Mouse (Mus musculus) testis, postnatal 10 days (tissue): ENCODE data around the gene Trip13.
A peak's percentile ranks its signal among the peaks of the same experiment; 100 is the strongest.

Experiments
- DNase-seq: peaks from one replicate; pipeline ENCODE4 v3.0.0; 2021; ENCODE audit warnings: low spot score

The Trip13 gene

DNA sequence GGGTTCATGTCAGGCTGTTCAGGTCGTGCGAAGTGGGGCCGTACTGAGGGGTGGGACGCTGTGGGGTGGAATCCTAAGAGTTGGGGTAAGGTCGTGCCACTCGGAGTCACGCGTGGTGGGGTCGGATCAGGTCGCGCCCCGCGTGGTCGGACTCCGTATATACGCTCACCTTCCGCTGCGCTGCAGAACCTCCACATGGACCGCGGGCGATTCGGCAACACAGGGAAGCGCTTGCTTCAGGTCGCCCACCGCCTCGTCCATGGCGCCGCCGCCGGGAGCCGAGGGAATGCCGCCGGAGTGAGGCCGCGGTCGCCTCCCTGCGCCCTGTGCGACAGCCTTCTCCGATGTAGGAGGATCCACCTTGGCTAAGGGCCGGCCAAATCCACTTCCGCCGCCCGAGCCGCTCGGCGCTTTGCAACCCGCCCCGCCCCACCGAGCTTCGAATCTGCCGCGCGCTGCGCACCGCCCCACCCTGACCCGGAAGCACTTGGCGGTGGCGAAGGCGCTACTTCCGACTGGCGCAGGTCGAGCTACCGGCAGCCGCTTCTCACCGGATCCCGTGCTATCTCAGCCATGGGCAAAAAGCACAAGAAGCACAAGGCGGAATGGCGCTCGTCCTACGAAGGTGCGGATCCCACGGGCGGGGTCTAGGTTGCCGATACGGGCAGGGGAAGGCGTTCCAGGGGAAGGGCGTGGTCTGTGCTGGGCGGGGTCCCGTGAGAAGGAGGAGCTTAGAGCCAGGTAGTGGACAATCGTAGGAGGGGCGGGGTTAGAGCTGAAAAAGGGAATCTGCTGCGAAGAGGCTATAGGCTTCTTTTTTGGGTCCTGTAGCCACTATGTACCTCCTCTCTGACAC is at the start of gene Trip13, which contains the start of gene Brd9:
TSS of gene Trip13 (minus strand) at position 464 of the 856 bp plus-strand sequence.
TSS of gene Brd9 (plus strand) at position 491 of the 856 bp plus-strand sequence.
- peak; percentile 96 for DNase-seq

DNA sequence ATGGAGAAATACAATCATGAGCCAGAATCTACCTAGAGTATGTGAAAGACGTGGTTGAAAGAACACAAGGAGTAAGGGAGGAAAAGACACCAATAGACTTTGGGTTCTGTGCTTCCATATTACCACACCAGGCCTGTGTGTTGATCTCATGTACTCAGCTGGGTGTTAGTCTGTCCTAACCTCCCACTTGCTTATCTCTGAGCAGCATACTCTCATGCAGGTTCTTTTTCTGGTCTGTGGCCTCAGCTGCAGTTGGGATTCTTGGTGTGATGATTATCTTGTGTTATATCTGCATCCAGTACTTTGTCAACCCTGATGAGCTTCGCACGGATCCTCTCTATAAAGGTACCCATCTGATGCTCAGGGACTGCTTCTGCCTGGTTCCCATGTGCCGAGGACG is 39.4 kb upstream of the Trip13 start:
- no peak for DNase-seq

DNA sequence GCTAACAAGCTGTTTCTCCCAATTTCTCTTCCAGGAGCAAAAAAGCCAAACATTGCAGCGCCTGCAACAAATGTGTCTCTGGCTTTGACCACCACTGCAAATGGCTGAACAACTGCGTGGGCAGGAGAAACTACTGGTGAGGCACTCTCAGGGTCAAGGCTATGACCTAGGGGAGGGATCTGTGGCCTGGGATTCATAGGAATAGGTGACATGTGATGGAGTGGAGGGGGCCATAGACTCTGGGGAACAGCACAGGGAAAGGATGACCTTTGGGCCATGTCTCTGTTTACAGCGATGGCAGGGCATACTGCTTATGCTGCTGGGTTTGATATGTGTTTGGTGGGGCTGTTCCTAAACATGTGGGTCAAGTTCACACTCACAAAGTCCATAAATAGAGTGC is 36.9 kb upstream of the Trip13 start:
- no peak for DNase-seq

DNA sequence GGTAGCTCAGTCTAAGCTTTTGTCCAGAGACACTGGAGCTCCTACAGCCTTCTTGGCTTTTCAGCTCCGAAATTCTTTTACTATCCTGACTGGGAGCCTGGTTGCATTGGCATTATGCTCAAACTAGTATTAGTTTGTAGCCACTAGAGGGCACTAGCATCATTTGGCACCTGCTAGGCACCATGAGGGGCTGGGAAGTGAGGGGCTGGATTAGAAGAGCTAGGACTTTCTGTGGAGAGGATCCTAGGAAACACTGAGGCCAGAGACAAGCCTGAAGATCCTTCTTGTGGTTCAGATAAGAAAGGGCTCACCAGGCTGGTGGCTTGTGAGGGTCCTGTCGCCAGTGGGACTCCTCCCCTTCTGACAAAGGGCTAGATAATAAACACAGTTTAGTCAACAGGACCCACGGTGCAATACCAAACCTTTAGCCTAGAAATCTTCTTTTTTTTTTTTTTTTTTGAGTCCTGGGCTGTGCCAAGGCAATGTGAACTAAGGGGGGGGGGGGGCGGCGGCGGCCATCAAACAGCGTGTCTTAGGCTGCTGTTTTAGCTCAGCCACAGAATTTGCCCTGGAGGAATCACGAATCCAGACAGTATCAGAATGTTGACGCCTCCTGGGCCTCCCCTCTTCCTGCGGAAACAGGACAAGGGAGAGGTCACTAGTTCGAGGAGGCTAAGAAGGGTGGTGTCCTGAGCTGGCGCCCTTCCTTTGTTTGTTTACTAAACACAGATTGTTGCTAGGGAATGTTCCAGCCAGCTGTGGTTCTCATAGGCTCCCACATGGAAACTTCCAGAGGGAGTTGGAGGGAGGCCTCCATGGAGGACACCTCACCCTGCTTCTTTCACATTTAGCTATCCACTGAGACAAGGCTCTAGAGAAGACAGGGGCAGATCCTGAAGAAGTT is 33.2 kb upstream of the Trip13 start:
- DNase-seq: peak; percentile 67

DNA sequence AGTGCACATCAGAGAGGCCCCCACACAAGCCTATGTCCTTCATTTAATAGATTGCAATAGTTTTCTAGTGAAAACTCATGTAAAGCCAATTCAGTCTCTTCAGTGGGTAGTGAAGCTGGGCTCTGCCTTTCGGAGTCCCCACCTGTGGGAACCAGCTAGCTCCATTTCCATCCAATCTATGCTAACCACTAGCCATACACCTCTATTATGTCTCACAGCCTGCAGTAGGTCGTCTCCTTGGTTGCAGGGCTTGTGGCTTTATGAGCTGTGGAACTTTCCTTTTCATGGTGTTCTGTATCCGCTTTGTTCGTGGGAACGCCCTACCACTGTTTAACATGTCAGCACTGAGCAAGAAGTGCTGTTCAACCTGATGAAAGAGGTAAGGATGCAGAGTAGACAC is 26.0 kb upstream of the Trip13 start, which contains the start of gene Zdhhc11:
TSS of gene Zdhhc11 (plus strand) at position 301 of the 400 bp plus-strand sequence.
- no peak for DNase-seq

DNA sequence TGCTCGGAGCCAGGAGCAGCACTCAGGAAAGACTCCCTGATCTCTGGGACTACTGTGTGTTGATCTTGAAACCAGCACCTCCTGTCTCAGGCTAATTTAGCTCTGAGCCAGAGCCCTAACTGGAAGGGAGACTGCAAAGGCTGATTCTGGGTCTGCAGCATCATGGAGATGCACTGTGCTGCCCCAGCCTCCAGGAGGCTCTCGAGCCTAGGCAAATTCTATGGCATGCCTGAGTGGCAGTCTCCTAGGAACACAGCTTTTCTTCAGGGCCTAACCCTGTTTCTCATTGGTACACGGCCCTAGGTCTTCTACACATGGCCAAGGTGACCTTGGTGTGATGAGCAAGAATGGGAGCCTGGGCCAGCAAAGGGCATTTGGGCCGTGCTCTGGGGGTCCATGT is 23.6 kb upstream of the Trip13 start:
- no peak for DNase-seq

DNA sequence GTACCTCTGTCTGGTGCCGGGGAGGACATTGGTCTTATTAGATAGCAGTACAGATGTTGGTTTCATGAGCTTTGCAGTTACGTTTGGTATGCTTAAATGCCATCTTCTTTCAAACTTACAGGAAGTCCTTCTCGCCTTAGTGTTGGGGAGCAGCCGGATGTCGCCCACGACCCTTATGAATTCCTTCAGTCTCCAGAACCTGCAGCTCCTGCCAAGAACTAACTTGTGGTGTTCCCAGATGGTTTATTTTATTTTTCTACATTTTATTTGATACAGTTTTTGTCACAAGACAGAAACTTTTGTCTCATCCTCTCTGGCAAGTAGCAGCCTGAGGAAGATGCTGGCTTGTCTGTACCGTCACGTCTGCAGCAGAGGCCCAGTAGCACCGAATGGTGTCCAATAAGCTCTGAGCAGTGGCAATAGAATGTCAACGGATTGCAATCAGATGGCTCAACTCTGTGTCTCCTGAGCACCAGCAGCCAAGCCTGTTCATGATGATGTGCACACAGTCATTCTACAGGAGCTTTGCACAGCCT is 22.6 kb upstream of the Trip13 start:
- no peak for DNase-seq

DNA sequence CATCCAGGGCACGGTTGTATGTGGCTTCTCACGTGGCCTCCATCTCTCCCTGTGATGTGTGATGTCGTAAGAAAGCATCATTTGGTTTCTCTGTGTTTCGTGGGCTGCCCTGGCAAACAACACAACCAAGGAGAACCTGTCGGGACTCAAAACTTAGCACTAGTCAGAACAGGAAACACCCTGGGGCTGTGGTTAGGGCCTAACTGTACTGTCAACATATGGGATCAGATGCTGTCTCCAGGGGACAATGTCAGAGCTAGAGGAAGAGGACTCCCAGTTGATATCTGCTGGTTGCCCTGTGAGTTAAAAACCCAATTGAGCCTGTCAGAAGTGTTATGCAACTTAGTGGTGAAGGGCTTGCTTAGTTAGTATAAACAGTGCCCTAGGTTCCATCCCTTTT is 17.9 kb upstream of the Trip13 start:
- no peak for DNase-seq

DNA sequence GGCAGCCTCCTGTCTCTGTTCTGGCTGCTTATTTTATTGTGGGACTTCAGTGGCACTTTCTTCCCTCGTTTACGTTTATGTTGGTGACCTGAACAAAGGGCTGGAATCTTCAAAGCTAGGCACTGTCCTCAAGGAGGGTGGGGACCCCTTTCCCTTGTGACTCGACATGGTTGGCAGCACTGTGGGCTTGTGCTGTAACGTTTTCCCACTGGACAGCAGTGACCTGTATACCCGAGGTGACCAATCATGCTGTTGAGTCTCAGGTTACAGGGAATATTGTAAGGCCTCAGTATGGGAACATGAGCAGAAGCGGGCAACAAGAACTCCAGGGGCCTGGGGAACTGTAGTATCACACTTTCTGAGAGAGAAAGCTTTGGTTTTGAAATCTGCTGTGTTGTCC is 17.1 kb upstream of the Trip13 start:
- no peak for DNase-seq

DNA sequence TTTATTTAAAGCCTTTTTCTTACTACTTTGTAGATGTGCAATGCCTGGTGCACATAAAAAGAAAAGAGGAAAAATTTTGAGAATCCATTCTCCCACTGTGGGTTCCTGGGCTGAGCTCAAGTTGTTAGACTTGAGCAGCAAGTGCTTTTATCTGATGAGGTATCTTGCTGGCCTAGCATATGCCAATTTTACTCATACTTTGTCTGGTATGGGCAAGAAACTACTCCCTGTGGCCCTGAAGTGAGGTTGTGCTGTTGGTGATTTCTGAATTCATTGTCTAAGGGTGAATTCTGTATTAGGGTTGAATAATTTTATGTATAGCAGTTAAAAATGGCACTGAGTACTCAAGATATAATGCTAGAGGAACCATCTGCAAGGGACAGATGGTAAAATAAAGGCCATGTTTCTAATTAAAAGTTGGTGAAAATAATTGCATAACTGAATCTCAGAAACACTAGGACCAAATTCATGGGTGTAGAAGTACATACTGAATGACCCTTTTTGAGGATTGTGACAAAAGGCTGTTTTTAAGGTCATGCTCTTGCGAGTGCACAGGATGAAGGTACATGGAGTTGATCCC is 16.1 kb upstream of the Trip13 start:
- no peak for DNase-seq

DNA sequence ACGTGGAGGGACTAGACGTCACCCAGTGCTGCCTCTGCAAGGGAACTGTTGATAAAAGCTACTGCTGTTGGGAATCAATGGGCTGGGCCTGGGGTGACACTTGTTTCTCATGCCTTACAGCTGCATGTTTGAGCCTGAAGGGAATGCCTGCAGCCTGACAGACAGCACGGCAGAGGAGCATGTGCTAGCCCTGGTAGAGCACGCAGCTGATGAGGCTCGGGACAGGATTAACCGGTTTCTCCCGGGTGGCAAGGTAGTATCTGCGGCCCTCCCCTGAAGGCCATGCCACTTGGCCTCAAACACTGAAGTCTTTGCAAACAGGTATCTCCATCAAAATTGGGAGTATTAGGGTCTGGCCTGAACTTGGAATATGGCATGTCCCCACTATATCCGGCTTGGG is 7.0 kb upstream of the Trip13 start:
- no peak for DNase-seq

DNA sequence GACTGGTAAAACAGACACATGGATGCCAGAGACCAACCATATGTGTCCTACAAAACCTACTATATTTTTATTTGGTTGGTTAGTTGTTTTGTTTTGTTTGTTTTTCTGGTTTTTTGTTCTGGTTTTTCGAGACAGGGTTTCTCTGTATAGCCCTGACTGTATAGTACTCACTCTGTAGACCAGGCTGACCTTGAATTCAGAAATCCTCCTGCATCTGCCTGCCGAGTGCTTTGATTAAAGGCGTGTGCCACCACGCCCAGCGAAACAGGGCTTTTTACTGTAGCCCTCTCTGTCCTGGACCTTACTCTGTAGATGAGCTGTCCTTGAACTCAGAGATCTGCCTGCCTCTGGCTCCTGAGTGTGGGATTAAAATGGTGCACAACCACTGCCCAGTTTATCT is 1.5 kb upstream of the Trip13 start:
- no peak for DNase-seq

DNA sequence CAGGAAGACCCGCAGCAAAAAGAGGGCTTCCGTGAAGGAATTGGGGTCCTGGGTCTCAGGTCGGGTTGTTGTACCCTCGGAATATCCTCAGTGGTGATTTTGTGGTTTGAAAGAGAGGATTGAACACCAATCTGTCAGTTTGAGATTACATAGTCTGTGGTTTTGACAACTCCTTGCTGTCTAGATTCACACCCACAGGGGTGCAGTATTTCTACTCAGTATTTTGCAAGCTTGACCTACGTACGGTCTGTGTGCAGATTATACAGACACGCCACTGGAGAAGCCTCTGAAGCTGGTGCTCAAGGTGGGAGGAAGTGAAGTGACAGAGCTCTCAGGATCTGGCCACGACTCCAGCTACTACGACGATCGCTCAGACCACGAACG is 585 bp upstream of the Trip13 start:
- DNase-seq: no peak

DNA sequence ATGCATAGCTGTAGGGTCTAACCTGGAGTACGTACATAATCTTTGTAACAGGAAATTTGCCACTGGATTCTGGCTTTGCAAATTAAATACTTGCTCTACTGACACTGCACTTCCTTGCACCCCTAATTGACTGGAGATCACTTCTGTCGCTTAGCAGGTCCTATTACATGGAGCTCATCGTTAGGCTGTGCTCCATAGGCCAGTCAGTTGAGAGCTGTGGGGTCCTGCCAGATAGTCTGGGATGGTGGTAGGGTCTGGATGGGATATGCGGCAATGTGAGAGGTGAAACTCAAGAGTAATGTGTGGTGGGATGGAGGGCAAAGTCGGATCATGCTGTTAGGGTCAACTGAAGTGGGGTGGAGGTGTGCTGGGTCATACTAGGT is 655 bp downstream of the Trip13 start:
- DNase-seq: no peak

DNA sequence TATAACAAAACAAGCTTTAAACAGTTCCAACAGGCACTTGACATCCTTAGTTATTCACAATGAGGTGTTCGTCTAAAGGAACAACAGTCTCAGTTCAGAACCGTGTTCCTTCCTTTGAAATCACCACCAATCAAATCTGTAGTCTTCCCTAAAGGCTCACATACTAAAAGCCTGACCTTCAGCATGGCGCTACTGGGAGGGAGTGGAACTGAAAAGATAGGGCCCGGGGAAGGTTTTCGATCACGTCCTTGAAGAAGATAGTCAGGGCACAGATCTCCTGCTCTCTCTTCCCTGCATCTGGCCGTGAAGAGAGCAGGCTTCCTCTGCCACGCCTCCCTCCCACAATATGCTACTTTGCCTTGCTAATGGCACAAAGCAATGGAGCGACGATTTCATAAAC is 5.4 kb downstream of the Trip13 start:
- DNase-seq: no peak

DNA sequence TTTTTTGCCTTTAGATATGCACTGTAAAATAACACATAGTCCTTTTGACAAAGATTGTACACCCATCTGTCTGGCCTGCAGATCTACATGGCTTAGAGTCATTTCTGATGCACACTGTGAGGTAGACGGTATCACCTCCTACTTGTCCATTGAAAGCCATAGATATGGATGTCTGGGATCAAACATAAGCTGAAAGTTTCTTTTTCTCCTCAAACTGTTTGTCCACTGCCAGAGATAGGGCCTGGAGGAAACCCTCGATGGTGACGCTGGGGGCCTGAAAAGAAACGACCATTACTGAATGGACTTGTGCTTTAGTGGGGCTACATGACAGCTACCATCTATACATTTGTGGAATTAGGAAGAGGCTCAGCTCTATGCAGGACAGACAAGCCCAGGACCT is 24.5 kb downstream of the Trip13 start:
- DNase-seq: no peak

DNA sequence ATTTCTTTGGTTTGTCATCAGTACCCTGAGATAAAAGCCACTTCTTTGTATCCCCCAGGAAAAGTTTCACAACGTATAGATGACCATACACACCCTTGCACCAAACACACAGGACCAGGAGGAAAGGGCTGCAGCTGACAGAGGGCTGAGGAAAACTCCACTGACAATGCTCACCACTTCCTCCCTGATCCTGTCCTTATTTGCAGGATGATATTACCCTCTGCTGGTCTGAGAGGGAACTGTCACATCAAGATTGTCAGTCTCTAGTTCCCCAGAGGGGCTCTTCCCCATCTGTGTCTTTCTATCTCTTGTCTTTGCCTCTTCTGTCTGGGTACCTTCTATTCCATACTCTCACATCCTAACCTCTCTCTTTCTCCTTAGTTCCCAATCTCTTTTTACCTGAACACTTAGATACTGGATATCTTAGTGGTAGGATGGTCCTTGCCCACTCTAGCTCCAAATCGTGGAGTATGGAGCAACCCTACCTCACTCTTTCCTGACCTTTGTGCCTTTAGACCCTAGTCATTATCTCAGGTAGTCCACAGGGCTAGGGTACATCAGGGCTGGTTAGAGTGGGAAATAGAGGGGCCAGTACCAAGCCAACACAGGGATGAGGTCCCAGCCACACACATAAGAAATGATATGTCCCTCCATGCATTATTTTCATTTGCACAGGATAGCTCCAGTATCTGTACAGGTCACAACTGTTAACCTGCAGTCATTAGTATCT is 29.7 kb downstream of the Trip13 start:
- peak; percentile 57 for DNase-seq

DNA sequence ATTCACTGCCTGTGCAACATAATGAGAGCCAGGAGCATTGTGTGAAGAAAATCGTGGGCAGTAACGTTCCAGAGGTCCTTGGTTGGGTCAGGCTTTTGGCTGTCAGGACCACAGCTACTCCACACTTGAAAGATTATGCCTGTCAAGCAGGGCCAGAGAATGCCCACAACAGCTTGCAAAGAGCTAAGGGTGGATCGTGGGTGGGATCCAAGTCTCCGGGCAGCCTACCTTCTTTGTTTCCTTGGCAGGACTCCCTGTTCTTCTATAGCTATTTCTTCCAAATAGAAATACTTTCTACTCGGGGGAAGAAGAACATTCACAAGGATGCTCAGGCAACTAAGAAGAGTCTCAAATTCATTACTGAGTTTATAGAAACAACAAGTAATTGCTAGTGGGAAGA is 30.4 kb downstream of the Trip13 start:
- DNase-seq: no peak

DNA sequence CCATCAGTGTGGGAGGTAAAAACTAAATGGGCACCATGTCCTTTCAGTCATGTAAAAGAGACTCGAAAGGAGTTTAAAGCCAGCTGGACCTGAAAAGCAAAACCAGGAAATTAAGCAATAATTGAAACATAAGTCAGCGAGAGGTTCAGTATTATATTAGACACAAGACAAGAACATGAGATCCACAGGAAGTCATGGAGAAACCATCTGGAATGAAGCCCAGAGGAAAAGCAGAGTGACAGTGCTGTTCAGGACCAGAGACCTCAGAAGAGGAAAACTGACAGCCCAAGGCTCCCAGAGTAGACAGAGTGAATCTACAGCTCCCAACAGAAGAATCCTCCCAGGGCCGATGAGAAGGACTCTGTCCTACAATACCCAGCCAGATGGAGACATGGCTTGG is 40.0 kb downstream of the Trip13 start:
- DNase-seq: no peak

DNA sequence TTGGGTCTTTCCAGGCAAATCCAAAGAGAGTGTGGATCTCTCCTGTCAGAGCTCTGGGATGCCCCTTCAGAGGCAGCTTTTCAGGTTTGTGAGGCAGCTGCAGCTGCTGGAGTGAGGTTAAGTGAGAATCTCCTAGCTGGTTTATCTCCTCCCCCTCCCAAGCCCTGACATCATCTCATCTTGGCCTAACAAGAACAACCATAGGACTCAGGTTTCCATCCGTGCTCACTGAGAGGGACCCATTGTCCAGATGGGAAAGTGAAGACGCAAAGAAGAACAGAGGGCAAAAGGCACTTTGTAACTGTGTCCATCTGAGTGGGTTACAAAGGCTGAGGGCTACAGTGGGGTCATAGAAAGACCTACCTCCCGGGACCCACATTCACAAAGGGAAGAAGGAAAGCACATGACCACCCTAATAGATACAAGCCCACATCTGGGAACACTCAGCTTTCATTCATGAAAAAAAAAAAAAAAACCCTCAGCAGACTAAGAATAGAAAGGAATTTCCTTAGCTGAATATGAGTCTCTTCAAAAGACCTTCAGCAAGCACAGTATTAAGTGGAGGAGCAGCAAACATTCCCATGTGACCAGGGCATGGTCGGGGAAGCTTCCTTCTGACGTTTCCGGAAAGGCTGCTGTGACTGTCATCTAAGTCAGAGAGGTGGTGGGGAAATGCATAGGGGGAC is 44.9 kb downstream of the Trip13 start:
- no peak for DNase-seq

DNA sequence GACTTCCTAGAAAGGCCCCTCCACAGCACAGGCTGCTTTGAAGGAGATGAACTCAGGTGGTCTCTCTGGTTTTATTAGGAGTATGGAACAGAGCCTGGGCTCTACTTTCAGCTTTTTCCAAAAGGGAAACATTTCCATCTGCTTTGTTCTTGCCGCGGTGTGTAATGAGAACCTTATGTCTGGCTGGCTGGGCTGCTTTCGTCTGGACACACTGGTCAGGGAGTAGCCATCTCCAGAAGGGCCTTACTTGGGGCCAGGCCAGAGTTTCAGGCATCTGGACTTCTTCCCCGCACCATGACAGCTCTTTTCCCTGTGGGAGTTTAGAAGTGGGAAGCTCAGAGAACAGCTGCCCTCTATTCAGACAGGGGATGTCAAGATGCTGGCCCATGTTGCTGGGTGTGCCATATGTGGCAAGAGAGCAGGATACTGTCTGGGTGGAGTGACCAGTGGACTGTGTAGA is 50.1 kb downstream of the Trip13 start:
- peak; percentile 71 for DNase-seq
